Mouse (Mus musculus) naive thymus-derived CD4-positive, alpha-beta T cell, adult 2 months (primary cell): ENCODE measurements around the gene Atp1a4.

Source experiments
- DNase-seq: peaks from one replicate; pipeline ENCODE4 v3.0.0-alpha.2; 2011; ENCODE audit warnings: low read depth

Gene Atp1a4

DNA sequence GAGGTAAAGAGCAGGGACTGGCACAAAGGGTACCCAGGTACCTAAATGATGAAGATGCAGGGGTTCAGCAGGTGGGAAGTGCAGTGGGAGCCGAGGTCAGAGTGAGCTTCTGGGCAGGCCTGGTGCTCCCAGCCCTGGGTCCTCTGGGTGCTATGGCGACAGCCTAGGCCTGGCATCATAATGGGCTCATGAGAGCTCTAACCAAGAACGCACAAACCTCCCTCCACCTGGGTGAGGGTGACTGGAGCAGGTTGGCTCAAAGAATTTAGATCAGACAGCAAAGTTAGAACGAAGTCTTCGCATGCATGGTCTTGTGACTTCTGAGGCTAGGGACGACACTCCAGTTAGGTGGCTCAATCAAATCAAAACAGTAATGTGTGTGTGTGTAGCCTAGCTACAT lies at the start of gene Atp1a4:
TSS of gene Atp1a4 (minus strand) at position 101 of the 400 bp plus-strand sequence.
- no peak for DNase-seq

DNA sequence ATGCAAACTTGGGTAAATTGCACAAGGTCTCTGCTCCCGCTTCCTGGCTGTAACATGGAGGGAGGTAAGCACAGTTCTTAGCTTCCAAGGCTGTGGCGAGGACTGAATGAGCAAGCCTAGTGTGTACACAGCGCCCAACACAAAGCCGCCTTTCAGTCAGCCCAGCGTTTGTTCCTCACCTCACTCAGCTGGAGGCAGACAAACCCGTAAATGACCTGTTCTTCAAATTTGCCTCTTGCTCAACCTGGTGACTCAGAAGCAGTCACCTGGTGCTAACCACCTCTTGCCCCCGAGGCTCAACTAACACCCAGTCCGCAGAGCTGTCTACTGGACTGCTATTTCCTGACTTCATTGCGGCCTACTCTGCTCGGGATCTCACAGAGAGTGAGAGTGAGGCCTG lies 49.7 kb upstream of the Atp1a4 start:
- no peak for DNase-seq

DNA sequence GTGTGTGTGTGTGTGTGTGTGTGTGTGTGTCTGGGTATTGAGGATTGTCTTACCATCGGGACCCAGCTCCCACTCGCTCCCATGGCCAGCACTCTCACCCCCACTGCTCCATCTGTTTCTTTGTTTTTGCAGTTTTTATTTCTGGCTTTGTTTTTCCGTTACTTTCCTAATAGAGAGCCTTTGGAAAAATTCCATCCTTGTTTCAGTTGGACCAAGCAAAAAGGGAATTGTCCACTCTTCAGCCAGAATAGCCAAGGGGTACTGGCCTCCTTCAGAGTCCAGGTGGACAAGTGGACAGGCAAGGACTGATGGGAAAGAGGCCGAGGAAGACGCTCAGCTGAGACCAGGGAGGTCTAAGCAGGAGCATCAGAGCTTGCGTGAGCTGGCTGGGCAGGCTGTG lies 48.7 kb upstream of the Atp1a4 start:
- DNase-seq, result no peak

DNA sequence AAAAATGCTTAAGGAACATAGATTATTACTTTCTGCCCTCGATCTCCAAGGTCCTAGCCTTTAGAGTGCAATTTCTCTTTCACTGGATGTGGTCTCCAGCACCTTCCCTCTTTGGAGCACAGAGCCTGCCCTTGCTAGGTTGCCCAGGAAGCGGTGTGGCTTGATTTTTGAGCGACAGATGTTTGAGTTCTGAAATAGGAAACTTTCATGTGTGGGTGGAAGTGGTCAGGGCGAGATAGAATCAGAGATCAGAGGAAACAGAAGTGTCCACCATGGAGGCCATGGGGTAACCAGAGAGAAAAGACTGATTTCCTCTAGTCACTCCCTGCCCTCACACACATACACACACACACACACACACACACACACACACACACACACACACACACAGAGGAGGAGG lies 48.0 kb upstream of the Atp1a4 start:
- DNase-seq, result peak; percentile 46

DNA sequence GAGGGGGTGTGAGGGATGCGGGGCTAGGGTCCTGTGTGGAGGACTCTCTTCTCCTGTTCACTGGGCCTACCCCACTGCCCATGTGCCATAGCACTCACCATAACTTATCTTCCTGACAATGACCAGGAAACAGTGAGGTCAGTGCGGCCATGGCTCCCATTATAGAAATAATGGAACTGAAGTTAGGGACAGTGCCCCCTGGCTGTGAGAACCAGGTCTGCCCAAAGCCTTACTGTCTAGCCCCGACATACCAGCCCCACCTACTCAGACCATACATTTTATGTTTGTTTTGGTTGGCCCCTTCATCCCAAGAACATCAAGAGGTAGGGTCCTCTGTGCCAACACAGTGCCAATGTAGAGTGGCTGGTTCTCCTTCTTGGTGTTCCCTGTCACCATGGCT lies 47.4 kb upstream of the Atp1a4 start:
- peak; percentile 44 for DNase-seq

DNA sequence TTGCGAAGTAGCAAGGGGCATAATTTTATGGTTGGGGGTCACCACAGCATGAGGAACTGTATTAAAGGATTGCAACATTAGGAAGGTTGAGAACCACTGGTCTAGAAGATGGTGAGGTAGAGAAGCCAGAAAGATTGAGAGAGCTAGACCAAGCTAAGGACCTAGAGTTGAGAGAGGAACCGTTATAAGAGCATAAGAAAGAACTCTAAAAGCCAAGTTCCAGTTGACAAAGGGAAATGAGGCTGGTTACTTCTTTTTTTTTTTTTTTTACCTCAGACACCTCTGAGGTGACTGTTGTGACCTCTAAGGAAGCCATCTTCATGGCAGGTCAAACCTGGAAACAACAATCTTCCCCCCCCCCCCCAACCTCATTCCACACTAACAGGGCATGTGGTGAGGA lies 46.9 kb upstream of the Atp1a4 start:
- DNase-seq, result no peak

DNA sequence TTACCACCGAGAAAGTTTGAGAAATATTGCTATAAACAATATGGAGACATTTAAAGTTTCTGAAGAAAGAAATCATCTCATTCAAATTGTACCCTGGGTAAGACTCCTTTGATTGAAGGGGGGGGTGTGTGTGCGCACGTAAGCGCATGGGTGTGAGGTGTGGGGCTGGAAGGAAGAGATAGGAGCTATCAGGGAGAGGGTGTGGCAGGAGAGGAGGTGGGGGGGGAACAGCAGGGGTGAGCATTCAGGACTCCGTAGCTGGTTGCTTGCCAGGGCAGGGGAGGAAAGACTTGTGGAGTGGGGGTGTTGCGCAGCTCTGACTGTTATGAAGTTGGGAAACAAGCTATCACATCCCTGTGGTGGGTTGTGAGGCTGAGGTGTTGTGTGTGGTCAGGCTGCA lies 46.2 kb upstream of the Atp1a4 start:
- no peak for DNase-seq

DNA sequence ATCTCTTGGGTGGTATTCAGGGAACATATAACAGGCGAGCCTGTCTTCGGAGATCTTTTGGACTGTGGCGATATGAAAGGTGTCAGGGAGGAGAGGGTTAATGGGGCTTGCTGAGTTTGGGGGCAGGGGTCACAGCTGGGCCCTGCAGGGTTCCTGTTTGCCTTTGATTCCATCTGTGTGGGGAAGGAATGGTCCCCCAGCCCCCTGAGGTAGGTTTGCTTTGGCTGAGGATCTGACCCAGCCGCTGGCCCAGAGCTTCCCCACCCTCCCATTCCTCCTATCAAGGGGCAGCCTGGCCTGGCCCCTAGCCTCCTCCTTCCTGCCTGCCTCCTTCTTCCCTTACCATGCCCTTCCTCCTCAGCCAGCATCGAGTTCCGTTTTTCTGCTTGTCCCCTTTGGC lies 44.6 kb upstream of the Atp1a4 start:
- no peak for DNase-seq

DNA sequence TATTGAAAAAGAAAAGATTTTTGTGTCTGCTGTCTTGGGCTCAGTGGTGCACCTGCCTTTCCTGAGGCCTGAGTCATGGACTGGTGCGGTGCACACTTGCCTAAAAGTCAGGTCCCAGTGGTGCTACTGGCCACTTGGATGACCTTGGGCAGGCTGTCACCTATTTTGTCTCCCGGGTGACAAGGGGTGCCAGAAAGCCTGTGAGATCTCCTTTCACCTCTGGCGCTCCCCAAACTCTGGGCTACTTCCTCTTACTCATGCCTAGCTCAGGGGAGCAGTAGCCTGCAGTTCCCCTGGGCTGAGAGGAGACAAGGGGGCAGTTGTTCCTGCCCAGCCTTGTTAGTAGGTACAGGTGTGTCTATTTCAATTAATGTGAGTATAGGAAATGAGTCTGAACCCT lies 44.1 kb upstream of the Atp1a4 start:
- DNase-seq, result no peak

DNA sequence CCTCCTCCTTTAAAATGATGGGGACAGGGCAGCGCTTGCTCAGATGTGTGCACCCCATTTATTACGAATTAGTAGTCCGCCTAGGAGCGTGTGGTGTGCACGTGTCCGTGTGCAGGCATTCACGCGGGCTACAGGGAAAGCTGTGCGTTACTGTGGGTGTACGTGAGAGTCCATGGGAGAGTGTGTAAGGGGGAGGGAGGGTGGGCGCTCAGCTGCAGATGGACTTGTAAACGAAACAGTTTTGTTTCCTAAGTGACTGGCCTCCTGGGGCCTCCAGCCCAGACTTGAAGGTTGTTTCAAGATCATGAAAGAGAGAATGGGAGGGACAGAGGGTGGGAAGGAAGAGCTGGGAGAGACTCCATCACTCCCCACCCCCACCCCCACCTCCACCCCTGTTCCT lies 43.0 kb upstream of the Atp1a4 start:
- DNase-seq, result no peak

DNA sequence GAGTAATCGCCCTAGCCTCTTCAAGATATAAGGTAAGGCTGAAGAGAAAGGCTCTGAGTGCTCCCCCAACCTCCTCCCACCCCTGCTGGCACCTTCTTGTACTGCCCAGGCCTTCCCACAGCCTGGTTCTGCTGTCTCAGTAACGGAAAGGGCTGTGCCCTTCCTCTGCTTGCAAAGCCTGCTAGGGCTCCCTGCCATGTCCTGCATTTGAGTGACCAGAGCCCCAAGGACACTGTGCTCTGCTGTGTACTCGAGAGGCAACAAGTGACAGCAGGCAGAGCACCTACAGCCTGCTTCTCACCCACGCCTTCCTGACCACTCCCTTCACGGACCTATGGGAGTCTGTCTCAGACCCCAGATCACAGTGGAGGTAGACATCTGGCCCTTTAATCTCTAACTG lies 42.0 kb upstream of the Atp1a4 start:
- DNase-seq, result no peak

DNA sequence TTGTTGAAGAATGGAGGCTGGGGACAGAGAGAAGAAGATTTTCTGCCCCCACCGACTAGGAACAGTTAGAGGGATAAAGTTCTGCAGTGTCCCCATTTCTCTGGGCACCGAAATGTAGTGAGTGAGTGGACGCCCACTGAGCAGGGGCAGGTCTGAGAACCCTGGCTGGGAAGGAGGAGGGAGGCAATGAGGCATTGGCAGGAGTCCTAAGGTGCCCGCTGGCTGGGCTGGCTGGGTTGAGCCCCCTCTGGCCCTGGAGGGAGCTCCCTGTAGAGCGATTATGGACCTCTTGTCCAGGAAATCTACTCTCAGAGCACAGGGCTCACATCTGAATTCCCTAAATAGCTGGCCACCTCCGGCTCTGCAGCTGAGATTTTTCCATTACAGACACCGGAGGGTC lies 41.3 kb upstream of the Atp1a4 start:
- no peak for DNase-seq

DNA sequence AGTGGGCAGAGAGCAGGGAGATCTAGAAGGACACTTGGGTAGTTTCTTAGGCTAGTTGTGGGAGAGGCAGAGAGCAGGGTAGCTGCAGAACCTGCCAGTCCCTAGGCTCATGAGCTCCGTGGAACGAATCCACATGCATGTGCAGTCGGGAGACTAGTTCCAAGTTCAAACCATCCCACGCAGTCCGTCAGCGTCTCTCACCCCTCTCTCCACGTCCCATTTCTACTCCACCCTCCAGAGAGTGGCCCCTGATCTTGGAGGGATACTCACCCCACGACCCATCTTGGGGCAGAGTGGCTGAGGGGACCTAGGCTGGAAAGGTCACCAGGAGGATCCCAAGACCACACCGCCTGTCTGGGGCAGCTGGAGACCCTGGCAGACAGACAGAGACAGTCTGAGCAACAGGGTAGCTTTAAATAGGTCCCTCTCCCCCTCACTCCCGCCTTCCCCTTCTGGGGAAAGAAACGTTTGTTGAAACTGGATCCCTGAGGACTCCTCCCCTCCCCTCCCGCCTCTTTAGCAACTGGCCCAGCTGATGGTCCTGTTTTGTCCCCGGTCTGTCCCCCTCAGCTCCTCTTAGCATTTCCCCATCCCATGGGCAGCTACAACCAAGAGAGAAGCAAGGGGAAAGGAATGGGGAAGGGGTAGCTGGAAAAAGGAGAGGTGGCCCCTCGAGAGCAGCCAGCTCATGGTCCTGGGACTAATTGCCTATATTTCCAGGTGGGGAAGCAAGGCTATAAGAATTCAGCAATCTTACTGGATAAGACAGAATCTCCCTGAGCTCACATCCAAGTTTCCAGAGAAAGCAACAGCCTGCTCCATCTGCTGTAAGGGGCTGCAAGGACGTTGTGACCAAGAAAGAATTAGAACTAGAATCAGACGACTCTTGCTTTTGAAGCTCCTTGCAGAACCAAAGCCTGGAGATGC lies 39.7 kb upstream of the Atp1a4 start, which contains the start of gene Atp1a2:
TSS of gene Atp1a2 (minus strand) at position 454 of the 927 bp plus-strand sequence.
- DNase-seq, result no peak

DNA sequence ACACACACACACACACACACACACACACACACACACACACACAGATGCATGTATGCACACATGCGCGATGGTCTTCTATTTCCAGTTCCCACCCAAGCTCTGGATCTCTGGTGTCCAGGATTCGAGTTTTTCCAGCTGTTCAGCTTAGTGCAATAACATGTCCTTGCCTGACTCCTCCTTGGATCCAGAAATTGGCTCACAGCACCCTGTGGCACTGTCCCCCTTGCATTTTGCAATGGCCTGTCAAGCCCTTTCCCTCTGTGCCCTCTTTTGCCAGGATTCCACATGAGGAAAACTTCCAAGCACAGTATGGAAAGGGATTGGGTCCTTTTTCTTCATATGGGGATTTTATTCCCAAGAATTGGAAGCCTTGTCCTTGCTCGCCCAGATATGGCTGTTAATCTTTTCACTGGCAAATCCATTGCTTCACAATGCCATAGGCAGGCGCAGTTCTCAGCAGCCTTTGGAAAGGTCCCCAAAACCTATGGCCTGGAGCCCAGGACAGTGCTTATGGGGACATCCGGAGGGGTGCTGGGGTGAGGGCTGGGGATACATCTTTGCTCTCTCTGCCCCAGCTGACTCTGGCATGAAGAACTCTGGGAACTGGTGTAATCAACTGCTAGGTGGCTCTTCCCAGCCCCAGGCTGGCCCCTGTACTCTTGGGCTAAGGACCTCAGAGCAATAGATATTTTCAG lies 38.7 kb upstream of the Atp1a4 start:
- no peak for DNase-seq

DNA sequence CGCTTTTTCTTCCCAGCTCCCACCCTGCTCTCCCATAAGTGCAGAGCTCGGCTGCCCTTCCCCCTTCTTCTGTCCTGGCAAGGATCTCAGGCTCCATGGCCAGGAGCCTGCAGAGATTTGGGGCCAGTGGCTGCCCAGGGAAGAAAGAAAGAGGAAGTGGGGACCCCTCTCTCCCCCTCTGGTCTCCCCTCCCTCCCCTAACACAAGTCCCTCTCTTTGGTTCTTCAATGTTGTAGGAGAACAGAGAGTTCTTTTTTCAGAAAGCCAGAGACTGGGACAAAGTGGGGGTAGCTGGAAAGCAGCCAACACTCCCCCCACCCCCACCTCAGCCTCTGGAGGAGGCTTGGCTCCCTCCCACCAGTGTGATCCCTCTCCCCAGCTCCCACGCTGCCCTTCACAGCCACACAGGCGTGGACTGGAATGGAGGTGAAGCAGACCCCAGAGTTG lies 37.6 kb upstream of the Atp1a4 start:
- no peak for DNase-seq

DNA sequence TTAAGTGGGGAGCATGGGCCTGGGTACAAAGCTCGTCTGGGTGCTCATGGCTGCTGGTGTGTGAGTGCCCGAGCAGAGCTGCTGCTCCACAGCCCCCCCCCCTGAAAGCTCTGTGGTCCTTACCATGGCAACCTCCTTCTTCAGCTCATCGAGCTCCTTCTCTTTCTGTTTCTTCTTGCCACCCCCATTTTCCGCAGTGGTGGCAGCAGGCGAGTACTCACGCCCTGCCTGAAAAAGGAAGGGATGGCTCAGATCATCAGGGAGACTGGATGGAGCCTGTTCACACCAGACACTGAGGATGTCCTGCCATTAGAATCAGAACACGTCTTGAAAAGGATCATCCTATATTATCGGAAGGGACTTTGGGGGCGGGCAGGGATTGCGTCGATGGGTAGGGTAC lies 35.2 kb upstream of the Atp1a4 start:
- no peak for DNase-seq

DNA sequence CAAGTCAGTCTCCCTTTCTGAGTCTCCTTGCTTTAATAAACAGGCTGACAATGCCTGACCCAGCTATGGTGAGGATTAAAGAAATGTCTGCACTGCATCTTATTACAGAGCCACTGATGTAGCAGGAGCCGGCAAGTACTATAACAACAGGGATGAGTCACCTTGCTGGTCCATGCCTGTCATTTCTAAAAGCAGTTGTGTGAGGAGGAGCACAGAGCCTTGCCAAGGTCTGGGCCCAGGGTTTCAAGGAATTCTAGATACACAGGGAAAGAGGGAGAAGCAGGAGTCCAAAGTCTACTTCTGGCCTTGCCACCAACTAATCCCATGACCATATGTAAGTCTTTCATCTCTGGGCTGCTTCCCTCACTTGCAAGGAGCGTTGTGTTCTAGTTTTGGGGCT lies 34.7 kb upstream of the Atp1a4 start:
- DNase-seq, result no peak

DNA sequence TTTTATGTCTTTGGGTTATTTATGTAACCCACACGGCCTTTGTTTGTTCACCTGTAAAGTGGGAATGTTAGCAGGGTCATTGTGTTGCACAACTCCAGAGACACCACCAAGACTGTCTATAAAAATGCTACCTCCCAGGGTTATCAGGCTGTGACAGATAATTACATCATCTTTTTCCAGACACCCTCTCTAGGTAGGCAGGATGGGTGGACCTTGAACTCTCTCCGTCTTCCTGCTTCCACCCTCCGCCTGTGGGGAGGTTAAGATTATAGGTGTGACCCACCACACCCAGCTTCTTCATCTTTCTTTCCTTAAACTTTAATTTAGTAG lies 31.4 kb upstream of the Atp1a4 start:
- DNase-seq, result no peak

DNA sequence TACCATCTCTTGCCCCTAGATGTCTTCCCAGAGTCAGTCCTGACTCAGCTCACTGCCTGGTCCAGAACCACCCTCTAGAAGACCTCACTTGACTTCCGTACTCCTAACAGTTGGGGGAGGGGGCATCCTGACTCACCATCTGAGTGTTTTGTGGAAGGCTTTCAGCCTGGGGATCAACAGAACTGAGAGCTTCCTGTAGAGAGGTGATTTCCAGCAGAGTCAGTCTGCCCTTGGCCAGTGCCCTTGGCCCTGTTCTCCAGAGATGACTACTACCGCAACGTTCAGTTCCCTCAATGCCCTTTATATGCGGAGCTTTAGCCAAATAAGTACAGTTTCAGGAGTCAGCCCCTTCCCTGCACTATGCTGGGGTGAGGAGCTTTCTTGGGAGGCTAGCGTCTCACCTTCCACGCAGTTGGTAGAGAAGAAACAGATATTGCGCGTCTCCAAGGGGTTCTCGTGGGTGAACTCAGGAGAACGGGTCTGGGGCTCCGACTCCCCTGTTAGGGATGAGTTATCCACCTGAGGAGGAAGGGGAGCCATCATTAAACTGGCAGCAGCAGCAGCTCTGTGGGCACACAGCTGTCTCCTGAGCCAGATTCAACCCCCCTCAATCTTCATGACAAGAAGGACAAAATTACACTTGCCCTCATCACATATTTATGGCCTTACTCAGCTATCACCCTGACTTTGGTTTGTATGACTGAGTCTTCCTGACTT lies 30.8 kb upstream of the Atp1a4 start:
- no peak for DNase-seq

DNA sequence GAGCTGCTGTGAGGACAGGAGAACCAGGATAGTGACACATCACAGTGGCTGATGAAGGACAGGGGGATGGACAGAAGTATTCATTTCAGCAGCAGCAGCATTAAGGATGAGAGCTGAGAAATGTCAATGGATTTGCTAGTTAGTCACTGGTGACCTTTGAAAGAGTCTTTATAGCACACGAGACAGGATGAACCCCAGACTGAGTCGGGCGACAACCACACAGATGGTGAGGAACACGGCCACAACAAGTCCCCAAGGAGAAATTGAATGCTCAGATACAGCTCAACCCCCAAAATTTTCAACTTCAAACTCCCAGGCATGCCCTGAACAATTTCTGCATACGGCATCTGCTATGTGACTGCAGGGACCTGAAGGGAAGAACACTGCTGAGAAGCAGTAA lies 28.5 kb upstream of the Atp1a4 start:
- DNase-seq, result no peak

DNA sequence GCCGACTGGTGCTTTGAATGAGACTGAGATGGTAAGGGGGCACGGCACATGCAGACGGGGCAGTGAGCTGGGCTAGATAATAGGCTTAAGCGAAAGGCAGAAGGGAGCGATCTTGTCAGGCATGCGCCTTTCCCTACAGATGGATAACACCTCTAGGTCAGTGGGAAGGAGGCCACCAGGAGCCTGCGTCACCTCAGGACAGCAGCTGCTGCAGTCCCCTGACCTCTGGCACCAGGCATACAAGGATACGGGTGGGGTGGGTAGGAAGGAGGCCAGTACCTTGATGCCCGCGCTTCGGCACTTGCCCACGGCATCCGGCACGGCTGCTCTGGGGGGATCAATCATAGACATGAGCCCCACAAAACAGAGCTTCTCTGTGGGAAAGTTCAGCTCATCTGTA lies 26.0 kb upstream of the Atp1a4 start:
- DNase-seq, result no peak

DNA sequence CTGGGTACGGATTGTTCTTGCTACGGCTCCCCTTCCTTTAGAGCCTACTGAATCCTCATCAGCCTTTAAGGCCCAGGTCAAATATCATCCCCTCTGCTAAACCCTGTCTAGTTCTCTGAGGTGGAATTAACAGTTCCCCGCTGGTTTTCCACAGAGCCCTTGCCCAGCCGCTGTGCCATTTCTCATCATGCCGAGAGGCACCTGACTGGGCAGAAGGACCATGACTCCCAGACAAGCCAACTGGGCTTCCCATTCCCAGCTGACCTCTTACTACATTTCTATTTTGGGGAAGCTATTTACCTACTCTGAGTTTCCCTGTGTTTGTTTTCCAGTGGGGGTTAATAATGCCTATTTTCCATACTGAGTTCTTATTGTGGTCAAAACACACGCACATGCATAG lies 24.9 kb upstream of the Atp1a4 start:
- no peak for DNase-seq
